In the genomic region with DNA sequence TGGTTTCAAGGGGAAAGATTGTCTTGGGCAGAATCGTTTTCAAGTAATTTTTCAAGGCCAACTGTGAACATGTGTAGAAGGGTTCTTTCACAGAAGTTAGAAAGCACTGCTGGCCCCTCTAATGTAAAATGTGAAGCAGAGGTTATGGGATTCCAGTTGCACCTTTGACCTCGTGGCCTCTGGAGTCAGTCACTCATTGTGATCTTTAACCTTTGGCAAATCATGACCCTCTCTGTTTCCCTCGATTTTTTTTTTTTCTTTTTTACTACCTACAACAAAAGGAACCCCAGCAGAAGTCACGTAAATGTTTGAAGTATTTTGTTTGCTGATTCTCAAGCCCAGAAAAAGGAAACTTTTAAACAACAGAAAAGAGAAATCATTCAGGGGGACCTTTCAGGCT, we compare ENCODE assay signal across 17 mouse cellular contexts.
A peak's percentile ranks its signal among the peaks of the same experiment; 100 is the strongest.
DNase-seq lines count a peak whose midpoint lies in the region; ATAC-seq and TF ChIP-seq lines count a peak whose summit lies in the region.
"Had no signal": no experiment of that assay in that cellular context is flagged by ENCODE, and none has a peak within 500 bp of the region (broad histone marks: within the 10 kb centered on the region; RNA-seq: fewer than 3 reads in every experiment).

No protein-coding gene starts in this region.

- H3K27ac ChIP-seq in intestine, embryonic 16.5 days (ENCODE audit: low read length) = no peak overlapping the region
- H3K27ac ChIP-seq in intestine, embryonic 15.5 days = no peak overlapping the region
- H3K27ac ChIP-seq in neural tube, embryonic 15.5 days (replicated peaks) = no peak overlapping the region
- H3K27ac ChIP-seq in intestine, postnatal 0 days (ENCODE audit: low read depth, low read length) = no peak overlapping the region
- H3K27ac ChIP-seq: embryonic facial prominence, embryonic 15.5 days; left cerebral cortex, adult 2 months had no signal

- no peaks in the 10 kb centered on the region for H3K9me3 ChIP-seq in intestine, embryonic 16.5 days (ENCODE audit: control insufficient read depth, low read length)
- no peaks in the 10 kb centered on the region for H3K9me3 ChIP-seq in intestine, embryonic 15.5 days
- no peaks in the 10 kb centered on the region for H3K9me3 ChIP-seq in neural tube, embryonic 15.5 days (replicated peaks)
- H3K9me3 ChIP-seq in intestine, postnatal 0 days (ENCODE audit: control insufficient read depth) = no peaks in the 10 kb centered on the region
- H3K9me3 ChIP-seq: embryonic facial prominence, embryonic 15.5 days had no signal

- TF ChIP-seq CTCF in intestine, postnatal 0 days (IDR thresholded peaks at IDR 0.05; ENCODE audit: low read depth) = no peak

- H3K27me3 ChIP-seq in intestine, embryonic 16.5 days (replicated peaks; ENCODE audit: control insufficient read depth, insufficient read depth, low read length) = no peaks in the 10 kb centered on the region
- no peaks in the 10 kb centered on the region for H3K27me3 ChIP-seq in intestine, embryonic 15.5 days (replicated peaks)
- H3K27me3 ChIP-seq in neural tube, embryonic 15.5 days (replicated peaks) = no peaks in the 10 kb centered on the region
- no peaks in the 10 kb centered on the region for H3K27me3 ChIP-seq in intestine, postnatal 0 days (replicated peaks; ENCODE audit: control insufficient read depth, insufficient read depth, low read length)
- H3K27me3 ChIP-seq: embryonic facial prominence, embryonic 15.5 days had no signal

- no peak overlapping the region for H3K4me3 ChIP-seq in intestine, embryonic 16.5 days (ENCODE audit: low read length)
- no peak overlapping the region for H3K4me3 ChIP-seq in intestine, embryonic 15.5 days (replicated peaks)
- H3K4me3 ChIP-seq in neural tube, embryonic 15.5 days (replicated peaks) = no peak overlapping the region
- no peak overlapping the region for H3K4me3 ChIP-seq in intestine, postnatal 0 days (ENCODE audit: low read depth, low read length)
- H3K4me3 ChIP-seq: embryonic facial prominence, embryonic 15.5 days; left cerebral cortex, adult 2 months had no signal

- H3K4me2 ChIP-seq in intestine, embryonic 16.5 days (ENCODE audit: low read depth, low read length) = peak overlapping the region; percentile 28; the same call in 1 of the 2 replicates
- no peak overlapping the region for H3K4me2 ChIP-seq in intestine, embryonic 15.5 days (replicated peaks)
- H3K4me2 ChIP-seq in neural tube, embryonic 15.5 days = no peak overlapping the region
- H3K4me2 ChIP-seq in intestine, postnatal 0 days (replicated peaks; ENCODE audit: low read depth) = peak overlapping the region; percentile 17; the same call in 1 of the 2 replicates
- H3K4me2 ChIP-seq: embryonic facial prominence, embryonic 15.5 days had no signal

- ATAC-seq in intestine, embryonic 16.5 days = no peak
- no peak for ATAC-seq in intestine, embryonic 15.5 days
- no peak for ATAC-seq in neural tube, embryonic 15.5 days (ENCODE audit: low FRiP score)
- ATAC-seq in intestine, postnatal 0 days = no peak
- ATAC-seq: forebrain, embryonic 14.5 days; hindbrain, embryonic 16.5 days had no signal

- peak; percentile 63 for DNase-seq in neural tube, embryonic 10.5 days (ENCODE audit: extremely low spot score, low spot score)
- peak; percentile 65 for DNase-seq in mesoderm, embryonic 11.5 days (ENCODE audit: low read depth, low spot score)
- no peak for DNase-seq in lung, postnatal 36 days
- no peak for DNase-seq in spleen, adult 18-20 months
- DNase-seq: cerebellum, postnatal 10 days; gastrocnemius, postnatal 14 days; lung, adult 2 months; right cerebral cortex, postnatal 4 days; thymus, postnatal 14 days had no signal

- H3K4me1 ChIP-seq in intestine, embryonic 16.5 days (ENCODE audit: control insufficient read depth, insufficient read depth, low read length) = peaks cover 9% of the 10 kb centered on the region
- H3K4me1 ChIP-seq in intestine, embryonic 15.5 days (replicated peaks) = no peaks in the 10 kb centered on the region
- peaks cover 6% of the 10 kb centered on the region for H3K4me1 ChIP-seq in neural tube, embryonic 15.5 days
- H3K4me1 ChIP-seq in intestine, postnatal 0 days (replicated peaks; ENCODE audit: control insufficient read depth, insufficient read depth, low read length) = no peaks in the 10 kb centered on the region
- H3K4me1 ChIP-seq: embryonic facial prominence, embryonic 15.5 days had no signal

- H3K36me3 ChIP-seq in intestine, embryonic 16.5 days (ENCODE audit: control insufficient read depth, insufficient read depth, low read length) = no peaks in the 10 kb centered on the region
- no peaks in the 10 kb centered on the region for H3K36me3 ChIP-seq in intestine, embryonic 15.5 days
- no peaks in the 10 kb centered on the region for H3K36me3 ChIP-seq in neural tube, embryonic 15.5 days
- H3K36me3 ChIP-seq in intestine, postnatal 0 days (ENCODE audit: control insufficient read depth, insufficient read depth) = no peaks in the 10 kb centered on the region
- H3K36me3 ChIP-seq: embryonic facial prominence, embryonic 15.5 days had no signal

- H3K9ac ChIP-seq in intestine, embryonic 16.5 days (ENCODE audit: low read depth, low read length) = no peak overlapping the region
- no peak overlapping the region for H3K9ac ChIP-seq in intestine, embryonic 15.5 days
- H3K9ac ChIP-seq in neural tube, embryonic 15.5 days (replicated peaks) = no peak overlapping the region
- no peak overlapping the region for H3K9ac ChIP-seq in intestine, postnatal 0 days (ENCODE audit: low read depth, low read length)
- H3K9ac ChIP-seq: embryonic facial prominence, embryonic 15.5 days had no signal

- 13% methylated on average over 4 of the region's 4 CpGs for WGBS in intestine, embryonic 16.5 days
- WGBS in intestine, embryonic 15.5 days = 17% methylated on average over 4 of the region's 4 CpGs
- 12% methylated on average over 4 of the region's 4 CpGs for WGBS in neural tube, embryonic 15.5 days
- WGBS in intestine, postnatal 0 days = 11% methylated on average over 4 of the region's 4 CpGs

Comparison
In these comparisons a context has a peak if more than half of its experiments do, and no peak if none do; other contexts are left out.
1. H3K4me2 ChIP-seq: peak in intestine, embryonic 16.5 days (single experiment) and intestine, postnatal 0 days (single experiment); none in intestine, embryonic 15.5 days (single experiment) and neural tube, embryonic 15.5 days (single experiment).
2. DNase-seq: peak in neural tube, embryonic 10.5 days (single experiment) and mesoderm, embryonic 11.5 days (single experiment); none in lung, postnatal 36 days (single experiment) and spleen, adult 18-20 months (0 of 2).